Mouse (Mus musculus): ENCODE measurements around the gene Tmub1. TPM values are rescaled to one million over a fixed set of nuclear protein-coding genes. Genes with fewer than 3 reads are reported as not detected.

Tmub1 gene
- polyA plus RNA-seq, 1 experiment = 37.8 TPM

DNA sequence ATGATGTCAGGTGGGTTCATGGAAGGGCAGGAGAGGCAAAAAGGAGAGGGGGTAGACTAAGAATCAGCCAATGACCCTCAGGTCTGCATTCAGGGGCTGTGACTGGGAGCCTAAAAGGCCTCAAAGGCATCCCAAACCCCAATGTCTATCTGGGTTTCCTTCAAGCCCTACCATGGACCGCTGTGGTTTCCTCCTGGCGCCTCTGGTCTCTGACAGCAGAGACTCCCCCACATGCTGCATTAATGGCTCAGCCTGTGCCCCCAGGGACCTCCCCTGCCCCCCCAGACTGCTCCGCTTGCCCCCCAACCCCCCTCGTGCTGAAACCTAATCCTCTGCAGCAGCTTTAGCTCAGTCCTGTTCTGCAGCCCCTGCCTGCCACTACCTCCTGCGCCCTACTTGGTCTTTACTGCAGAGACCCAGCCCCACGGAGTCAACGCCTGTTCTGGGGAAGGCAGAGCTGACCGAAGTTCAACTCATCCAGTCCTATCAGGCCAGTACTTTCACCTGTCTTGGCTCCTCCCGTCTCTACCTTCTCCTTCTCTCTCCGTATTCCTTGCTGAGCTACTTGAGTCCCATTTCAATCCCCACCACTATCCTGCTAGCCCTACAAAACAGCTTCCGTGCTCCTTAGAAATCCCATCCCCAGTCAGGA lies 34.5 kb downstream of the Tmub1 start, which contains the start of gene Asic3:
TSS of gene Asic3 (plus strand) at position 351 of the 652 bp plus-strand sequence.
- H3K4me3 ChIP-seq (replicated peaks) = no peak within 1 kb of the TSS
- H3K36me3 ChIP-seq (replicated peaks; ENCODE audit: low read length) = peaks cover 38% of the 10 kb centered on the region
- H3K4me1 ChIP-seq = peaks cover 40% of the 10 kb centered on the region
- no peaks in the 10 kb centered on the region for H3K9me3 ChIP-seq
- TF ChIP-seq FLI1 (IDR thresholded peaks at IDR 0.05; ENCODE audit: low read length) (no peak), GATA1 (IDR thresholded peaks at IDR 0.05; ENCODE audit: borderline replicate concordance, low read length) (no peak)
- H3K27me3 ChIP-seq (replicated peaks) = peaks cover 93% of the 10 kb centered on the region

DNA sequence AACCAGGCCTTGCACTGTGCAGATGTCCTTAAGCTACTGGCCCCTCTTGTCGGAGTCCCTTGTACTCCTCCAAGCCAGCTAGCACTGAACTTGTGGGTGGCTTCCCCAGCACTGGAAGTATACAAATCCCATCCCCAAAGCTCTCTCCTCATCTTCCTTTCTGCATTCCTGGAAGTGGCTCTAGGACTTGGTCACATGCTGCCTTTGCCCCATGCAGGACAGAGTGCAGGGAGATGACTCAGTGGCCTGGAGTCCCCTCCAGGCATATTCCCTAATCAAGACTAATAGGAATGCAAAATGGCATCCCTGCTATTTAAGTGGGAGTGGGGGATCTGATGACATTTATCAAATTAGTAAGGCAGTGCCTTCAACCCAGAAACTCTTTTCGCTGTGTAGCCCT lies 35.6 kb downstream of the Tmub1 start:
- Histone ChIP-seq H3K4me1 (peaks cover 40% of the 10 kb centered on the region), H3K27me3 (replicated peaks) (peaks cover 97% of the 10 kb centered on the region), H3K36me3 (replicated peaks; ENCODE audit: low read length) (peaks cover 38% of the 10 kb centered on the region), H3K4me3 (replicated peaks) (no peak overlapping the region), H3K9me3 (no peaks in the 10 kb centered on the region)
- TF ChIP-seq GATA1 (IDR thresholded peaks at IDR 0.05; ENCODE audit: borderline replicate concordance, low read length) = no peak
- TF ChIP-seq FLI1 (IDR thresholded peaks at IDR 0.05; ENCODE audit: low read length) = no peak

DNA sequence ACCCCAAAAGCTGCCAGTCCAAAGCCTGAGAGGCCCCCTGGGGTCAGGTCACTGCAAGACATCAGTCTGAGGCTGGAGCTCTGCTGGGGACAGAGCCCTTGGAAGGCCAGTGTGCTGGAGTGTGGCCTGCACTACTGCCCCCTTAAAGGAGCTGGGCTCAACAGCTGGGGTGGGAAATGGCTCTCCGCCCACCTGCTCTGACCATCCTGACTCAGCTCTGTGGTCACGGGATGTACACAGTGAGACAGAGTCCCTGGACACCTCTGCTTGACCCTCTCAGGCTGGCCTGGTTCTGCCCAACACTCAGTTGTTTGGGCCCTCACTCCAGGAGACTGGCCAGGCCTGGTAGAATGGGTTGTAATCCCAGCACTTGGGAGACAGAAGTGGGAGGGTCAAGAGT lies 38.2 kb downstream of the Tmub1 start:
- TF ChIP-seq GATA1 (IDR thresholded peaks at IDR 0.05; ENCODE audit: borderline replicate concordance, low read length) (no peak), FLI1 (IDR thresholded peaks at IDR 0.05; ENCODE audit: low read length) (no peak)
- Histone ChIP-seq H3K4me3 (replicated peaks) (no peak overlapping the region), H3K27me3 (replicated peaks) (peaks cover 89% of the 10 kb centered on the region), H3K9me3 (no peaks in the 10 kb centered on the region), H3K36me3 (replicated peaks; ENCODE audit: low read length) (peaks cover 54% of the 10 kb centered on the region), H3K4me1 (peaks cover 46% of the 10 kb centered on the region)

DNA sequence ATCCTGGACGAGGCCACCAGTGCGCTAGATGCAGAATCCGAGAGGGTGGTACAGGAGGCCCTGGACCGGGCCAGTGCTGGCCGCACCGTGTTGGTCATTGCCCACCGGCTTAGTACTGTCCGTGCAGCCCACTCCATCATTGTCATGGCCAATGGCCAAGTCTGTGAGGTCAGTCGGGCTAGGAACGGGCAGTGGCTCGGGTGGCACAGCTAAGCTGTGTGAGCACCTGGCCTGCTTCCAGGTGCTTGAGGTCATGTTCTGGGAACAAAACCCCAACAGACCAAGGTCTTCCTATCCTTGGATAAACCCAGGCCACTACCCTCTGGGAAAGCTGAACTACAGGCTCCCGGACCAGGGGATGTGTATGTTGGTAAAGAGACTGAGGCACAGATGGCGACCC lies 39.0 kb downstream of the Tmub1 start:
- Histone ChIP-seq H3K9me3 (no peaks in the 10 kb centered on the region), H3K36me3 (replicated peaks; ENCODE audit: low read length) (peaks cover 62% of the 10 kb centered on the region), H3K4me3 (replicated peaks) (no peak overlapping the region), H3K4me1 (peaks cover 46% of the 10 kb centered on the region), H3K27me3 (replicated peaks) (peaks cover 85% of the 10 kb centered on the region)
- TF ChIP-seq GATA1 (IDR thresholded peaks at IDR 0.05; ENCODE audit: borderline replicate concordance, low read length) (no peak), FLI1 (IDR thresholded peaks at IDR 0.05; ENCODE audit: low read length) (no peak)

DNA sequence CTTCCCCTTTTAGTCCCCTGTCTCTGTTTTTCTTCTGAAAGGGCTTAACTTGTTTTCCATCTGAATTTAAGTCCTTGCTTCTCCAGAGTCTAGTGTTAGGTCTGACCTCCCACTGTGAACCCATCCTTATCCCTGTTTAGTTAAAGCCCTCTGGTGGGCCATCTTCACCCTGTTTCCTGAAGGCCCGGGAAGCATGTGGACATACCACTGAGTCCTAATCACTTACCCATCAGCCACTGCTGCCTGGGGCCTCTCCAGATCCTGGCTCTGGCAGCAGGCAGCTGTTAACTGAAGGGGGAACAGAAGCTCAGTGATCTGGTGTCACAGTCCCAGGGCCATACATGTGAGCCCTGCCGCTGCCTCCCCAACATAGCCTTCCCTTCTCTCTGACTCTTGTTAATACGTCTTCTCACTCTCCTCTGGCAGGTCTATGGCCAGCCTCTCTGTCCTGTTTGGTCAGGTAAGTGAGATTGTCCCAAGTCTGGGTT lies 42.2 kb downstream of the Tmub1 start:
- Histone ChIP-seq H3K36me3 (replicated peaks; ENCODE audit: low read length) (peaks cover 88% of the 10 kb centered on the region), H3K9me3 (no peaks in the 10 kb centered on the region), H3K4me1 (peaks cover 28% of the 10 kb centered on the region), H3K4me3 (replicated peaks) (no peak overlapping the region), H3K27me3 (replicated peaks) (peaks cover 71% of the 10 kb centered on the region)
- TF ChIP-seq FLI1 (IDR thresholded peaks at IDR 0.05; ENCODE audit: low read length) (no peak), GATA1 (IDR thresholded peaks at IDR 0.05; ENCODE audit: borderline replicate concordance, low read length) (no peak)

DNA sequence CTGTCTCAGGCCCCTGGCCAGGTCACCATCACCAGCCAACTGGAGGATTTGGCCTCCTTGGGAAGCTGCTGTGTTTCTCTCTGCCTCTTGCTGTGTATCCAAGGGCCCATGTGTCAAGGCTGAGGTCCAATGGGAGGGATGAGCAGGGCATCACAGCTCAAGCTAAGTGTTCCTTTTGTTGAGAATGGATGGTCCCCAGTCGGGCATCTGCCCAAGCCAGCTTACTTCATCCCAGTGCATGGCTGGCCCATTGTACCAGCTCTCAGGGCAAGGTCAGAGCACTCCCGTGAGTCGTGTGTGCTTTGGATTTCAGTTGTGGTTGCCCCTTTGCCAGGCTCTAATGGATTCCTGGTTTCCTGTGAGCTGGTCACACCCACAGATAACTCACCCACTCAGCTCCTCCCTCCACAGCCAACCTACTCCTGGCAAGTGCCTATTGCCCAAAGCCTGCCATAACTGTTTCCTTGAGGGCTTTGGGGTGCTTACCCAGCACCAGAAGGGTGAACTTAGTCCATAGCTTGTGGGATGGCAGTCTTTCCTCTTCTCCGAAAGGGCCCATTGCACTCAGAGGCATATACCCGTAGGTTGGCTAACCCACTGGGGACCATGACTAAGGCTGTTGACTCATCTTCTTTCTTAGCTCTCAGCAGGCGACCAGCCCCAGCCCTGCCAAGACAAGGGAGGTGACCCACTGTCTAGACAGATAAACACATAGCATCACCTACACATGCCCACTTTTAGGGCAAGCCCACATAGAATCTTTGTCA lies 42.9 kb downstream of the Tmub1 start:
- TF ChIP-seq GATA1 (IDR thresholded peaks at IDR 0.05; ENCODE audit: borderline replicate concordance, low read length) (no peak), FLI1 (IDR thresholded peaks at IDR 0.05; ENCODE audit: low read length) (no peak)
- H3K27me3 ChIP-seq (replicated peaks) = peaks cover 70% of the 10 kb centered on the region
- peaks cover 92% of the 10 kb centered on the region for H3K36me3 ChIP-seq (replicated peaks; ENCODE audit: low read length)
- no peaks in the 10 kb centered on the region for H3K9me3 ChIP-seq
- peaks cover 28% of the 10 kb centered on the region for H3K4me1 ChIP-seq
- H3K4me3 ChIP-seq (replicated peaks) = no peak overlapping the region

DNA sequence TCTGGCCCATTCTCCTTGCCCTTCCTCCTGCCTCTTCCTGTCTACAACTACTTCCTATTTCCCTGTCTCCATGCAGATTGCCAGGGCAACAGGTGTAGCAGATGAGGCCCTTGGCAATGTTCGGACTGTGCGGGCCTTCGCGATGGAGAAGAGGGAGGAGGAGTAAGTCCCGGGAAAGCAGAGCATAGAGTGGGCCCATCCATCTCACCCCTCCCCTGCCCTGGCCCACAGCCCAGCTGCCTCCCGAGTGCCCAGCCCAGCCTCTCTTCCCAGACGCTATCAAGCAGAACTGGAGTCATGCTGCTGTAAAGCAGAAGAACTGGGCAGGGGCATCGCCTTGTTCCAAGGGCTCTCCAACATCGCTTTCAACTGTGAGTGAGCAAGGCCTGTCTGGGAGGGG lies 45.7 kb downstream of the Tmub1 start:
- H3K4me3 ChIP-seq (replicated peaks) = no peak overlapping the region
- no peaks in the 10 kb centered on the region for H3K9me3 ChIP-seq
- peaks cover 45% of the 10 kb centered on the region for H3K27me3 ChIP-seq (replicated peaks)
- H3K4me1 ChIP-seq = peaks cover 37% of the 10 kb centered on the region
- H3K36me3 ChIP-seq (replicated peaks; ENCODE audit: low read length) = peaks cover 65% of the 10 kb centered on the region
- TF ChIP-seq GATA1 (IDR thresholded peaks at IDR 0.05; ENCODE audit: borderline replicate concordance, low read length) (no peak), FLI1 (IDR thresholded peaks at IDR 0.05; ENCODE audit: low read length) (no peak)

DNA sequence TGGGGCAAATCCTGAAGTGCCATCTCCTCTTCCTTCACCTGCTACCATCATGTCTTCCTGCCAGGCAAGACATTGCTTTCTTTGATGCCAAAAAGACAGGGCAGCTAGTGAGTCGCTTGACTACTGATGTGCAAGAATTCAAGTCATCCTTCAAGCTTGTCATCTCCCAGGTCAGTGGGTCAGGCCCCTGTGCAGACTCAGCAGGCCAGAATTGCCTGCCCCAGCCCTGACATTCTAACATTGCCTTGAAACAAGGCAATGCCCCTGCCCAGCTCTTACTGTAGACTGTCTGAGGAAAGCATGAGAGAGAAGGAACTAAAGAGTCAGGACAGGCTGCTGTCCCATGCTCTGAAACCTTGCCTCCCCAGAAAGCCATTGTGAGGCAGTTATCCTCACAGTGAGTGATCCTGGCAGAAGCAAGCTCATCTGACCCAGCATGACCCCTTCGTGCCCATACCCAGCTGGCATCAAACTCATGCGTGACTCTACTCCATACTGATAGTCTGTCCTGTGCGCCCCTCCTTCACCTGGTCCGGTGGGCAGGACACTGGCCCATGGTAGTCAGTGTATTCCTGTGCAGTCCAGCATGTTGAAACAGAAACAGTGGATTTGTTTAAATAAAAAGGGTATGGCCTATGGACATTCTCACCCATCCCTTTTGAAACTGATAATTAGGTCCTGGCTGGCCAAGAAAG lies 46.6 kb downstream of the Tmub1 start:
- H3K27me3 ChIP-seq (replicated peaks) = peaks cover 36% of the 10 kb centered on the region
- H3K4me3 ChIP-seq (replicated peaks) = no peak overlapping the region
- peaks cover 33% of the 10 kb centered on the region for H3K4me1 ChIP-seq
- TF ChIP-seq GATA1 (IDR thresholded peaks at IDR 0.05; ENCODE audit: borderline replicate concordance, low read length) = no peak
- no peak for TF ChIP-seq FLI1 (IDR thresholded peaks at IDR 0.05; ENCODE audit: low read length)
- peaks cover 56% of the 10 kb centered on the region for H3K36me3 ChIP-seq (replicated peaks; ENCODE audit: low read length)
- no peaks in the 10 kb centered on the region for H3K9me3 ChIP-seq

DNA sequence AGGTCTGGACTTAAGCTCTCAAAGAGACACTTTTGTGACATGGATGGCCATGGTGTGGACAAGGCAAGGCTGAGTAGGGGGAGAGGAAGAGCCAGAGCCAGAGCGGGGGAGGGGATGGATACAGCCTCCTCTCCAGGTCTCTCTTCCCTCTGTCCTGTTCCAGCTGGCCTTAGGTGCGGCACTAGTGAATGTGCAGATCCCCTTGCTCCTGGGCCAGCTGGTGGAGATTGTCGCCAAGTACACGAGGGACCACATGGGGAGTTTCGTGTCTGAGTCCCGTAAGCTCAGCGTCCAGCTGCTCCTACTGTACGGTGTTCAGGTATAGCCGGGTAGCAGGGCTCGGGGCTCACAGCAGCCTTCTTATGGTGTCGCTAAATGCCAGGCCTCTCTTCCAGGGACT lies 47.3 kb downstream of the Tmub1 start:
- Histone ChIP-seq H3K27me3 (replicated peaks) (peaks cover 32% of the 10 kb centered on the region), H3K36me3 (replicated peaks; ENCODE audit: low read length) (peaks cover 49% of the 10 kb centered on the region), H3K9me3 (no peaks in the 10 kb centered on the region), H3K4me3 (replicated peaks) (no peak overlapping the region), H3K4me1 (peaks cover 26% of the 10 kb centered on the region)
- TF ChIP-seq FLI1 (IDR thresholded peaks at IDR 0.05; ENCODE audit: low read length) (no peak), GATA1 (IDR thresholded peaks at IDR 0.05; ENCODE audit: borderline replicate concordance, low read length) (no peak)
